Mouse (Mus musculus) layer of hippocampus, postnatal 25 days (tissue): ENCODE measurements around the gene Ankrd22. TPM values are rescaled to one million over a fixed set of nuclear protein-coding genes. Genes with fewer than 3 reads are reported as not detected.
"Not testable (repeated sequence)": the region's sequence is repeated elsewhere in the genome, so short reads cannot be mapped to it uniquely, and the experiment has no call there.

Experiments used
- DNase-seq, 2 experiments: peaks; one replicate each; pipeline ENCODE4 v3.0.0; 2022; ENCODE audit warnings: mixed read lengths in 2 of 2, low spot score in 1 of 2; ENCODE audit errors: extremely low spot score in 1 of 2
- total RNA-seq, 2 experiments: library from RNA; stranded (reverse); gene quantifications; 2 replicates each; pipeline ENCODE4 v1.2.3; 2021

Gene Ankrd22
- total RNA-seq, result under 1 TPM; 0.26 to 0.27 TPM

DNA sequence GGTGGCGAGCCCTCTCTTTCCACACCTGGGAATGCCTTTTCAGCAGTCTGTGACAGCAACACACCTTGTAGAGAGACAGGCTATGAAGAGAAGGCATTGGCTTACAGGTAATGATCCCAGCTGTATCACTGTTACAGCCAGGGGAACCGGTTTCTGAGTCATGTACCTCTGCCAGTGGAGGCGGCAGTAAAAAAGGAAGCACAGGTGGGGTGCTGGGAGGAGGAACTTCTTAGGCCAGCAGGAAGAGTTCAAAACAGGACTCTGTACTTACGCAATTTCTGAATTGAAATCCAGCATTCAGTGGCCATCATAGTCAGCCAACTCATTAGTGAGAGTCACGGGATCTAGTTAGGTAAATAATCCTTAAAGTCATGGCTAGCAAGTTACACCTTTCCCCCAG lies at the start of gene Ankrd22:
Ankrd22 (minus strand) TSS at position 163 of the 400 bp plus-strand sequence.
- no peak for DNase-seq

- DNase-seq, result no peak
These were observed 48.3 kb upstream of the Ankrd22 start for GRCm38 (mm10) chr19:34214136-34214535.

DNA sequence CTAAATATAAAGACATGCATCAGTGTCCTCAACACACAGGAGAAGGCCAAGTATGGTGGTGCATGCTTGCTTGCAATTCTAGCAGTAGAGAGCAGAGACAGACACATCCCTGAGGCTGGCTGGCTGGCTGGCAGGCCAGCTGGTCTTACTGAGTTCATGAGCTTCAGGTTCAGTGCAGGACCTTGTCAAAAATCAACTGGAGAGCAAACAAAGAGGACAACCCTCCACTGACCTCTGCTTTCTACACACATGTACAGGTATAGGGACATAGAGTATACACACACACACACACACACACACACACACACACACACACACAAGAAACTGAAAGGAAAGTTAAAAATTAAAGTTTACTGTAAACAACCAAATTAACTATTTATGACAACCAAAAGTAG lies 47.4 kb upstream of the Ankrd22 start:
- DNase-seq, result no peak

- no peak for DNase-seq
These were observed 46.8 kb upstream of the Ankrd22 start for GRCm38 (mm10) chr19:34212489-34213250.

- no peak for DNase-seq
These were observed 45.0 kb upstream of the Ankrd22 start for GRCm38 (mm10) chr19:34210841-34211240.

GRCm38 (mm10) chr19:34209930-34210581 lies 44.2 kb upstream of the Ankrd22 start:
- no peak for DNase-seq

DNA sequence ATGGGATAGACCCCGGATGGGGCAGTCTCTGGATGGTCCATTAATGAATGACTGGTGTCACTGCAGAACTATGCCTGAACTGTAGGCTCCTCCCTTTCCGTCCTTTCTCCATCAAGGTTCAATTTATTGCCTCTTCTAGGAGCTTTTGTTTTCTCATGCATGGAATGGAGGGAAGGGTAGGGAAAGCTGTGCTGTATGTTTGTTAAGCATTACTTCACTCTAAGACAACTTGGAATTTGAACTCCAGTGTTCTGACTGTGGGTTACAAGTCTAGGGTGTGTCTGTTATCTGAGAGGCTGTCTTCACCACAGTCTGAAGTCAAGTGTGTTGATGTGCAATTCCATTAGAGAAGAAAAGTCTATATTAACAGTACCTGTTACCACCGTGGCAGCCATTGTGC lies 43.2 kb upstream of the Ankrd22 start:
- no peak for DNase-seq

GRCm38 (mm10) chr19:34206760-34207440 lies 41.0 kb upstream of the Ankrd22 start:
- no peak for DNase-seq

DNA sequence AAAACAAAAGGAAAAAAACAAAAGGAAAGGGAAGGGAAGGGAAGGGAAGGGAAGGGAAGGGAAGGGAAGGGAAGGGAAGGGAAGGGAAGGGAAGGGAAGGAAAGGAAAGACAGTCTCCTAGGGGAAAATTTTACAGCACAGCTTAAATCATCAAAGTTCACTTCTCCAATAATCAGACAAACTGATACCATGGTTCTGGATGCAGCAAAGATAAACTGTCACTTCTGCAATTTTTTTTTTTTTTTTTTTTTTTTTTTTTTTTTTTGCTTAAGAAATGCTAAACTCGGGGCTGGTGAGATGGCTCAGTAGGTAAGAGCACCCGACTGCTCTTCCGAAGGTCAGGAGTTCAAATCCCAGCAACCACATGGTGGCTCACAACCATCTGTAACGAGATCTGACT lies 40.3 kb upstream of the Ankrd22 start:
- not testable (repeated sequence) for DNase-seq

GRCm38 (mm10) chr19:34202668-34203067 lies 36.8 kb upstream of the Ankrd22 start:
- no peak for DNase-seq

GRCm38 (mm10) chr19:34199488-34199887 lies 33.6 kb upstream of the Ankrd22 start:
- DNase-seq, result no peak

- DNase-seq, result no peak
These were observed 33.0 kb upstream of the Ankrd22 start for GRCm38 (mm10) chr19:34198901-34199300.

DNA sequence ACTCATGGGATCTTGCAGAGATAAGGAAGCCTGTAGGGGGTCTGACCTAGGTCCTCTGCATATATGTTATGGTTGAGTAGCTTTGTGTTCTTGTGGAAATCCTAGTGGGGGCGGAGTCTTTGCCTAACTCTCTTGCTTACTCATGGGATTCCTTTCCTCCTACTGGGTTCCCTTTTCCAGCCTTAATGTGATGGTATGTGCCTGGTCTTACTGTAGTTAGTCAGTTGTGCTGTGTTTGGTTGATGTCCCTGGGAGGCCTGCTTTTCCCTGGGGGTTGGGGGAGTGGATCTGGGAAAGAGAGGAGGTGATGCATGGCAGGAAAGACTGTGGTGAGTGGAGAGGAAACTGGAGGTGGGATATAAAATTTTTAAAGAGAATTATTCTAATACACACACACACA lies 32.2 kb upstream of the Ankrd22 start:
- no peak for DNase-seq

GRCm38 (mm10) chr19:34195031-34195430 lies 29.2 kb upstream of the Ankrd22 start:
- DNase-seq, result no peak

GRCm38 (mm10) chr19:34194132-34194745 lies 28.4 kb upstream of the Ankrd22 start:
- DNase-seq, result no peak

DNA sequence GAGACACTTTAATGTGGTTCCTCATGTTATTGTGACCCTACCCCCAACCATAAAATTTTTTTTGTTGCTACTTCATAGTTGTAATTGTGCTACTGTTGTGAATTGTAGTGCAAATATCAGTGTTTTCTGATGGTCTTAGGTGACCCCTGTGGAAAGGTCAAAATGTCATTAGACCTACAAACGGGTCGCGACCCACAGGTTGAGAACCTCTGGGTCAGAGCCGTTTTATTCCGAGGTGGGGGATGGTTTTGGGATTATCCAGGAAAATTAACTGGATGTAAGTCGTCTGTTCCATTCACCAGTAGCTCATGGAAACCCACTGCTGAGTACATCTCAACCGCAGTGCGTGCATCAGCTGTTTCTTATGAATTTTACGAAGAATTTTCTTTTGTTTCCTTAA lies 27.8 kb upstream of the Ankrd22 start:
- no peak for DNase-seq

DNA sequence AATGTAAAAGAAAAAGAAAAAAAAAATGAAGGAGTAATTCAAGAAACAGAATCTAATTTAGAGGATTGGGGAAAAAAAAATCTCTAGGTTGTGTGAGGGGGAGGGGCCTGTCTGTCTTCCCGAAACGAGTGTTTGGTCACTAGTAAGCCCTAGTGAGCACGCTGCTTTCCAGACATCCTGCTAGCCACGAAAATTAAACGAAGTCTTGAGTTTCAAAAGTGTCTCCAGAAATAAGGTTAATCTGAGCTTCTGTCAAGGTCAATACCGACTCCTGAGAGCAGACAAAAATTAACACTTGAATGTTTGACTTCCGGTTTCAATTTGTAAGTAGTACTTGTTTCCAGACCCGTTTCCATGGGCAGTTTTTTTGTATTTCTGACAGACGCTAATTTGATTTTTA lies 27.3 kb upstream of the Ankrd22 start:
- DNase-seq, result no peak

GRCm38 (mm10) chr19:34192008-34192963 lies 26.4 kb upstream of the Ankrd22 start, which contains the start of gene Stambpl1:
Gene Stambpl1 (plus strand): TSS chr19:34192229.
- DNase-seq, result peak; percentile 53 to 68

- peak in 1 of 2 experiments; percentile 9 for DNase-seq
These were observed 25.8 kb upstream of the Ankrd22 start for GRCm38 (mm10) chr19:34191645-34192007.

DNA sequence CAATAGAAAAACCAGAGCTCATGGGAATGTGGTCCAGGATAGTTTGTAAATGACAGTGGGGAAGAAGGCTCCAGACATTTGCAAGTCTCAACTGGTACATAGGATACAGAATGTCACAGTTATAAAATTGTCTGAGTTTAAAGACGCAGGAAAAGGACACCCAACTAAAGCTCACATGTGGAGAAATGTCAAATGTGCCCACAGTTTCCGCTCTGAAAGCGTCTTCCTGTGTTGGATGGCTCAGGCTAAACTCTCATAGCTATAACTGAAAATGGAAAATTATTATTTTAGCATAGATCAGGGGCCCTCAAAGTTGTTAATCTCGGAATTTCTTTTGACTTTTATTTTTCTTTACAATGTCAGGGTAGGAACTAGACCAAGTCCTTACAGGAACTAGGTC lies 21.0 kb upstream of the Ankrd22 start:
- DNase-seq, result no peak
